In genomic region chr2:124888209-124888608, GRCm38 (mm10) we compare ENCODE assay signal across 15 mouse cellular contexts.
DNase-seq lines count a peak whose midpoint lies in the region; ATAC-seq and TF ChIP-seq lines count a peak whose summit lies in the region.
"Had no signal": no experiment of that assay in that cellular context is flagged by ENCODE, and none has a peak within 500 bp of the region (broad histone marks: within the 10 kb centered on the region; RNA-seq: fewer than 3 reads in every experiment).

No protein-coding gene starts in this region.

- H3K4me1 ChIP-seq in kidney, adult 2 months (ENCODE audit: control insufficient read depth, insufficient read depth, low read length), result no peaks in the 10 kb centered on the region
- no peaks in the 10 kb centered on the region for H3K4me1 ChIP-seq in stomach, embryonic 14.5 days (ENCODE audit: control insufficient read depth, insufficient read depth, low read length)
- no peaks in the 10 kb centered on the region for H3K4me1 ChIP-seq in stomach, postnatal 0 days (replicated peaks; ENCODE audit: control insufficient read depth, insufficient read depth)
- H3K4me1 ChIP-seq in heart, postnatal 0 days (ENCODE audit: control insufficient read depth, insufficient read depth), result peaks cover 6% of the 10 kb centered on the region; the same call in 1 of the 2 replicates

- H3K9me3 ChIP-seq in stomach, embryonic 14.5 days (ENCODE audit: control insufficient read depth, low read depth, low read length), result no peaks in the 10 kb centered on the region
- H3K9me3 ChIP-seq in stomach, postnatal 0 days (ENCODE audit: control insufficient read depth, low read length), result no peaks in the 10 kb centered on the region
- no peaks in the 10 kb centered on the region for H3K9me3 ChIP-seq in heart, postnatal 0 days (replicated peaks; ENCODE audit: control insufficient read depth, low read length)

- H3K4me3 ChIP-seq in kidney, adult 2 months (ENCODE audit: insufficient read depth, low read depth, low read length), result no peak overlapping the region
- H3K4me3 ChIP-seq in stomach, embryonic 14.5 days (ENCODE audit: low read depth, low read length), result no peak overlapping the region
- no peak overlapping the region for H3K4me3 ChIP-seq in stomach, postnatal 0 days (ENCODE audit: low read depth, low read length)
- no peak overlapping the region for H3K4me3 ChIP-seq in heart, postnatal 0 days (ENCODE audit: low read depth, low read length)
- H3K4me3 ChIP-seq: gastrocnemius, adult 2 months had no signal

- no peak overlapping the region for H3K4me2 ChIP-seq in stomach, embryonic 14.5 days (replicated peaks; ENCODE audit: low read depth, low read length)
- H3K4me2 ChIP-seq in stomach, postnatal 0 days (replicated peaks; ENCODE audit: low read depth), result no peak overlapping the region
- H3K4me2 ChIP-seq in heart, postnatal 0 days (ENCODE audit: low read depth, low read length), result peak overlapping the region; percentile 16; the same call in 1 of the 2 replicates
- H3K4me2 ChIP-seq: hindbrain, embryonic 14.5 days had no signal

- no peaks in the 10 kb centered on the region for H3K36me3 ChIP-seq in kidney, adult 2 months (ENCODE audit: control insufficient read depth, insufficient read depth, low read length)
- no peaks in the 10 kb centered on the region for H3K36me3 ChIP-seq in stomach, embryonic 14.5 days (ENCODE audit: control insufficient read depth, insufficient read depth, low read length)
- H3K36me3 ChIP-seq in stomach, postnatal 0 days (ENCODE audit: control insufficient read depth, insufficient read depth, low read length), result no peaks in the 10 kb centered on the region
- no peaks in the 10 kb centered on the region for H3K36me3 ChIP-seq in heart, postnatal 0 days (replicated peaks; ENCODE audit: control insufficient read depth, insufficient read depth, low read length)

- TF ChIP-seq EP300 in stomach, postnatal 0 days (optimal IDR thresholded peaks at IDR 0.05), result no peak
- TF ChIP-seq EP300 in heart, postnatal 0 days (IDR thresholded peaks at IDR 0.05; ENCODE audit: low read depth), result peak; percentile 31; the same call in 1 of the 2 replicates

- whole genome bisulfite sequencing in kidney, adult 2 months, result 27% methylated on average over 4 of the region's 4 CpGs
- 29% methylated on average over 4 of the region's 4 CpGs for WGBS in stomach, embryonic 14.5 days
- WGBS in stomach, postnatal 0 days, result 27% methylated on average over 4 of the region's 4 CpGs
- 8% methylated on average over 4 of the region's 4 CpGs for WGBS in heart, postnatal 0 days

- DNase-seq in kidney, adult 2 months, result peak; percentile 4
- no peak for DNase-seq in kidney, adult 8-10 months
- no peak for DNase-seq in stomach, postnatal 0 days (ENCODE audit: low spot score)
- DNase-seq in heart, postnatal 0 days (ENCODE audit: low spot score), result peak; percentile 62
- no peak for DNase-seq in neural tube, embryonic 10.5 days (ENCODE audit: extremely low spot score, low spot score)
- DNase-seq in spleen, adult 12 weeks (ENCODE audit: low spot score), result no peak
- DNase-seq: adrenal gland, adult 8-10 months; gastrocnemius, adult 2 months; kidney, postnatal 4 days; lung, adult 2 months; right cerebral cortex, postnatal 14 days had no signal

- no peak for TF ChIP-seq POLR2A in kidney, adult 2 months (IDR thresholded peaks at IDR 0.05; ENCODE audit: low read depth, low read length)

- no peak overlapping the region for H3K9ac ChIP-seq in stomach, embryonic 14.5 days (replicated peaks; ENCODE audit: low read depth, low read length)
- H3K9ac ChIP-seq in stomach, postnatal 0 days (ENCODE audit: low read length), result no peak overlapping the region
- H3K9ac ChIP-seq in heart, postnatal 0 days (replicated peaks; ENCODE audit: low read depth, low read length), result no peak overlapping the region
- H3K9ac ChIP-seq: hindbrain, embryonic 14.5 days had no signal

- TF ChIP-seq CTCF in kidney, adult 2 months (conservative IDR thresholded peaks at IDR 0.05; ENCODE audit: insufficient read depth, insufficient read length, low read depth, low read length), result no peak
- no peak for TF ChIP-seq CTCF in stomach, postnatal 0 days (IDR thresholded peaks at IDR 0.05; ENCODE audit: low read depth)
- no peak for TF ChIP-seq CTCF in heart, postnatal 0 days (IDR thresholded peaks at IDR 0.05; ENCODE audit: low read depth)

- ATAC-seq in stomach, embryonic 14.5 days (ENCODE audit: insufficient number of reproducible peaks, insufficient read depth, low FRiP score, low read depth), result peak; percentile 49; the same call in 1 of the 2 replicates
- no peak for ATAC-seq in stomach, postnatal 0 days (ENCODE audit: low FRiP score, low TSS enrichment)
- ATAC-seq in heart, postnatal 0 days (ENCODE audit: insufficient read depth, low read depth), result peak; percentile 58; the same call in 1 of the 2 replicates
- no peak for ATAC-seq in activated CD4-positive, CD25-positive, alpha-beta regulatory T cell, adult 4 months
- ATAC-seq: CD4-positive, CD25-positive, alpha-beta regulatory T cell, adult 4 months had no signal

- no peak overlapping the region for H3K27ac ChIP-seq in kidney, adult 2 months (ENCODE audit: insufficient read depth, low read depth, low read length)
- H3K27ac ChIP-seq in stomach, embryonic 14.5 days (ENCODE audit: low read length), result peak overlapping the region; percentile 68; the same call in 1 of the 2 replicates
- no peak overlapping the region for H3K27ac ChIP-seq in stomach, postnatal 0 days (replicated peaks)
- peak overlapping the region; percentile 22; the same call in 1 of the 2 replicates for H3K27ac ChIP-seq in heart, postnatal 0 days (ENCODE audit: low read depth)
- H3K27ac ChIP-seq: gastrocnemius, adult 2 months; hindbrain, embryonic 14.5 days had no signal

- no peaks in the 10 kb centered on the region for H3K27me3 ChIP-seq in kidney, adult 2 months (replicated peaks; ENCODE audit: control insufficient read depth, insufficient read depth, low read length)
- no peaks in the 10 kb centered on the region for H3K27me3 ChIP-seq in stomach, embryonic 14.5 days (ENCODE audit: control insufficient read depth, insufficient read depth, low read length)
- H3K27me3 ChIP-seq in stomach, postnatal 0 days (ENCODE audit: control insufficient read depth, insufficient read depth, low read length), result no peaks in the 10 kb centered on the region
- H3K27me3 ChIP-seq in heart, postnatal 0 days (ENCODE audit: control insufficient read depth, insufficient read depth, low read length), result no peaks in the 10 kb centered on the region

Comparison
In these comparisons a context has a peak if more than half of its experiments do, and no peak if none do; other contexts are left out.
1. DNase-seq: peak in kidney, adult 2 months (single experiment) and heart, postnatal 0 days (single experiment); none in kidney, adult 8-10 months (0 of 2), stomach, postnatal 0 days (single experiment), neural tube, embryonic 10.5 days (single experiment) and spleen, adult 12 weeks (single experiment).
2. H3K27ac ChIP-seq: peak in stomach, embryonic 14.5 days (single experiment) and heart, postnatal 0 days (single experiment); none in kidney, adult 2 months (single experiment) and stomach, postnatal 0 days (single experiment).
3. ATAC-seq: peak in stomach, embryonic 14.5 days (single experiment) and heart, postnatal 0 days (single experiment); none in stomach, postnatal 0 days (single experiment) and activated CD4-positive, CD25-positive, alpha-beta regulatory T cell, adult 4 months (single experiment).